Mouse (Mus musculus) gonadal fat pad, adult 2 months (tissue): ENCODE results near the gene Elf2. TPM values are rescaled to one million over a fixed set of nuclear protein-coding genes. Genes with fewer than 3 reads are reported as not detected.

Experiments
- DNase-seq: peaks from one replicate; pipeline ENCODE4 v3.0.0-alpha.2; 2012; ENCODE audit warnings: low read depth
- polyA plus RNA-seq: library from polyadenylated mRNA; depleted of rRNA; stranded (reverse); fragments of >200 nt; gene quantifications from 2 replicates; pipeline ENCODE4 v1.2.3, GENCODE M21; 2012; rRNA removed

Gene Elf2
- polyA plus RNA-seq, result 32.7 and 36.7 TPM in 2 replicates

- DNase-seq, result no peak
Observed at GRCm38 (mm10) chr3:51340552-51341267, at the start of gene Elf2. TSS of gene Elf2 (minus strand) at chr3:51340663.

- DNase-seq, result no peak
Observed at GRCm38 (mm10) chr3:51388904-51389303, 48.4 kb upstream of the Elf2 start.

- no peak for DNase-seq
Observed at GRCm38 (mm10) chr3:51387868-51388381, 47.5 kb upstream of the Elf2 start.

GRCm38 (mm10) chr3:51387134-51387451 lies 46.6 kb upstream of the Elf2 start:
- DNase-seq, result no peak

GRCm38 (mm10) chr3:51386441-51387133 lies 46.1 kb upstream of the Elf2 start:
- DNase-seq, result no peak

- DNase-seq, result no peak
Observed at GRCm38 (mm10) chr3:51383409-51383808, 42.9 kb upstream of the Elf2 start.

GRCm38 (mm10) chr3:51380660-51381014 lies 40.2 kb upstream of the Elf2 start:
- no peak for DNase-seq

- DNase-seq, result no peak
Observed at GRCm38 (mm10) chr3:51379786-51380659, 39.6 kb upstream of the Elf2 start.

- no peak for DNase-seq
Observed at GRCm38 (mm10) chr3:51378665-51378946, 38.1 kb upstream of the Elf2 start.

- no peak for DNase-seq
Observed at GRCm38 (mm10) chr3:51377878-51378664, 37.6 kb upstream of the Elf2 start.

- no peak for DNase-seq
Observed at GRCm38 (mm10) chr3:51375307-51376265, 35.1 kb upstream of the Elf2 start.

GRCm38 (mm10) chr3:51373544-51373943 lies 33.1 kb upstream of the Elf2 start:
- no peak for DNase-seq

- no peak for DNase-seq
Observed at GRCm38 (mm10) chr3:51372883-51373282, 32.4 kb upstream of the Elf2 start.

- DNase-seq, result no peak
Observed at GRCm38 (mm10) chr3:51371826-51372225, 31.4 kb upstream of the Elf2 start.

GRCm38 (mm10) chr3:51368011-51368410 lies 27.5 kb upstream of the Elf2 start:
- peak; percentile 80 for DNase-seq

- DNase-seq, result no peak
Observed at GRCm38 (mm10) chr3:51366926-51367325, 26.5 kb upstream of the Elf2 start.

GRCm38 (mm10) chr3:51365517-51365882 lies 25.0 kb upstream of the Elf2 start:
- no peak for DNase-seq

- DNase-seq, result no peak
Observed at GRCm38 (mm10) chr3:51364703-51365516, 24.4 kb upstream of the Elf2 start.

- DNase-seq, result no peak
Observed at GRCm38 (mm10) chr3:51361066-51361465, 20.6 kb upstream of the Elf2 start.
